Mouse (Mus musculus) MEL (cell line): ENCODE measurements around the gene Eif2b3. TPM values are rescaled to one million over a fixed set of nuclear protein-coding genes. Genes with fewer than 3 reads are reported as not detected.

Experiments used
- DNase-seq: peaks from one replicate; pipeline ENCODE4 v3.0.0; 2011; ENCODE audit warnings: low read depth, low spot score
- H3K27ac ChIP-seq: 2 replicates; pipeline ENCODE4 v1.5.1; 2012; ENCODE audit warnings: low read depth, mild to moderate bottlenecking, control low read depth, low read length, moderate library complexity; ENCODE audit not compliant: control insufficient read depth
- H3K27me3 ChIP-seq, 2 experiments: fragments of 150-350 bp in 1 of 2; sonication (generic) in 1 of 2; 2 replicates each; pipeline ENCODE4 v1.6.1; 2012; ENCODE audit warnings: low read length in 2 of 2, mild to moderate bottlenecking in 2 of 2, improper control_type of control experiment in 1 of 2, moderate library complexity in 1 of 2; ENCODE audit not compliant: insufficient read depth in 2 of 2, control insufficient read depth in 1 of 2
- H3K36me3 ChIP-seq, 2 experiments: 2 replicates each; pipeline ENCODE4 v1.6.1; 2012 to 2014; ENCODE audit warnings: low read length in 2 of 2, improper control_type of control experiment in 1 of 2, inconsistent platforms in 1 of 2, mild to moderate bottlenecking in 1 of 2; ENCODE audit not compliant: insufficient read depth in 2 of 2, control insufficient read depth in 1 of 2
- H3K4me1 ChIP-seq, 2 experiments: fragments of 150-350 bp in 1 of 2; sonication (generic) in 1 of 2; 2 replicates each; pipeline ENCODE4 v1.6.1; 2012; ENCODE audit warnings: low read length in 2 of 2, improper control_type of control experiment in 1 of 2, mild to moderate bottlenecking in 1 of 2; ENCODE audit not compliant: insufficient read depth in 2 of 2, control insufficient read depth in 1 of 2
- H3K4me3 ChIP-seq, 2 experiments: fragments of 150-350 bp in 1 of 2; sonication (generic) in 1 of 2; 2 replicates each; pipeline ENCODE4 v1.5.1; 2012; ENCODE audit warnings: low read depth in 2 of 2, low read length in 2 of 2, mild to moderate bottlenecking in 2 of 2, moderate library complexity in 2 of 2, control low read depth in 1 of 2, improper control_type of control experiment in 1 of 2; ENCODE audit not compliant: control insufficient read depth in 1 of 2, insufficient read depth in 1 of 2
- H3K79me2 ChIP-seq: 2 replicates; pipeline ENCODE4 v1.6.1; 2012; ENCODE audit warnings: mild to moderate bottlenecking, low read length, moderate library complexity; ENCODE audit not compliant: control insufficient read depth, poor library complexity, insufficient read depth
- H3K9ac ChIP-seq: 2 replicates; pipeline ENCODE4 v1.6.1; 2012; ENCODE audit warnings: low read depth, mild to moderate bottlenecking, control low read depth, low read length, moderate library complexity; ENCODE audit not compliant: control insufficient read depth, poor library complexity, severe bottlenecking
- H3K9me3 ChIP-seq: fragments of 150-350 bp; sonication (generic); replicated peaks from 2 replicates; pipeline ENCODE4 v1.6.1; 2012; ENCODE audit warnings: mild to moderate bottlenecking, low read length, improper control_type of control experiment, moderate library complexity; ENCODE audit not compliant: insufficient read depth
- BHLHE40 ChIP-seq: IDR thresholded peaks from 2 replicates; pipeline ENCODE4 v1.6.1; 2012; ENCODE audit warnings: low read depth, mild to moderate bottlenecking, inconsistent platforms, low read length, improper control_type of control experiment, borderline replicate concordance
- CHD1 ChIP-seq: IDR thresholded peaks from 2 replicates; pipeline ENCODE4 v1.6.1; 2012; ENCODE audit warnings: low read depth, mild to moderate bottlenecking, inconsistent platforms, low read length, improper control_type of control experiment
- CHD2 ChIP-seq: IDR thresholded peaks from 2 replicates; pipeline ENCODE4 v1.6.1; 2011; ENCODE audit warnings: low read length, improper control_type of control experiment
- CTCF ChIP-seq, 3 experiments: IDR thresholded peaks in 2 of 3; conservative IDR thresholded peaks in 1 of 3; 2 replicates each; pipeline ENCODE4 v1.5.1; 2011 to 2012; ENCODE audit warnings: low read length in 3 of 3, low read depth in 2 of 3, mild to moderate bottlenecking in 2 of 3, improper control_type of control experiment in 1 of 3, inconsistent platforms in 1 of 3, mixed read lengths in 1 of 3, moderate library complexity in 1 of 3; ENCODE audit not compliant: control insufficient read depth in 1 of 3, insufficient read depth in 1 of 3, poor library complexity in 1 of 3, severe bottlenecking in 1 of 3
- E2F4 ChIP-seq: IDR thresholded peaks from 2 replicates; pipeline ENCODE4 v1.6.1; 2011; ENCODE audit warnings: low read depth, low read length, improper control_type of control experiment, borderline replicate concordance
- ELF1 ChIP-seq: IDR thresholded peaks from 2 replicates; pipeline ENCODE4 v1.6.1; 2014; ENCODE audit warnings: low read depth, mild to moderate bottlenecking, inconsistent platforms, low read length, improper control_type of control experiment, moderate library complexity
- EP300 ChIP-seq, 2 experiments: IDR thresholded peaks; 2 replicates each; pipeline ENCODE4 v1.6.1; 2011; ENCODE audit warnings: improper control_type of control experiment in 2 of 2, low read length in 2 of 2, low read depth in 1 of 2, mild to moderate bottlenecking in 1 of 2
- ETS1 ChIP-seq: IDR thresholded peaks from 2 replicates; pipeline ENCODE4 v1.6.1; 2012; ENCODE audit warnings: low read depth, mild to moderate bottlenecking, inconsistent platforms, low read length, improper control_type of control experiment, moderate library complexity
- GABPA ChIP-seq: IDR thresholded peaks from 2 replicates; pipeline ENCODE4 v1.6.1; 2012; ENCODE audit warnings: low read depth, mild to moderate bottlenecking, inconsistent platforms, low read length, improper control_type of control experiment, moderate library complexity
- GATA1 ChIP-seq: IDR thresholded peaks from 2 replicates; pipeline ENCODE4 v1.6.1; 2011; ENCODE audit warnings: low read depth, low read length, improper control_type of control experiment
- JUND ChIP-seq: IDR thresholded peaks from 2 replicates; pipeline ENCODE4 v1.6.1; 2011; ENCODE audit warnings: low read depth, mild to moderate bottlenecking, improper control_type of control experiment, low read length
- MAFK ChIP-seq: IDR thresholded peaks from 2 replicates; pipeline ENCODE4 v1.6.1; 2011; ENCODE audit warnings: low read depth, mild to moderate bottlenecking, low read length, improper control_type of control experiment, borderline replicate concordance
- MAX ChIP-seq: IDR thresholded peaks from 2 replicates; pipeline ENCODE4 v1.6.1; 2011; ENCODE audit warnings: low read length, improper control_type of control experiment
- MAZ ChIP-seq: IDR thresholded peaks from 2 replicates; pipeline ENCODE4 v1.6.1; 2012; ENCODE audit warnings: low read depth, mild to moderate bottlenecking, inconsistent platforms, low read length, improper control_type of control experiment
- MYB ChIP-seq: IDR thresholded peaks from 2 replicates; pipeline ENCODE4 v1.6.1; 2011; ENCODE audit warnings: mild to moderate bottlenecking, low read depth, low read length, improper control_type of control experiment
- NELFE ChIP-seq: IDR thresholded peaks from 2 replicates; pipeline ENCODE4 v1.6.1; 2011; ENCODE audit warnings: low read depth, low read length, improper control_type of control experiment
- POLR2AphosphoS5 ChIP-seq: IDR thresholded peaks from 2 replicates; pipeline ENCODE4 v1.6.1; 2012; ENCODE audit warnings: low read depth, borderline replicate concordance, mild to moderate bottlenecking, inconsistent platforms, low read length, moderate library complexity, mixed read lengths
- RCOR1 ChIP-seq: IDR thresholded peaks from 2 replicates; pipeline ENCODE4 v1.6.1; 2012; ENCODE audit warnings: low read depth, mild to moderate bottlenecking, inconsistent platforms, low read length, improper control_type of control experiment
- TAL1 ChIP-seq: IDR thresholded peaks from 2 replicates; pipeline ENCODE4 v1.6.1; 2012; ENCODE audit warnings: mild to moderate bottlenecking, inconsistent platforms, low read length, moderate library complexity, mixed read lengths
- TBP ChIP-seq: IDR thresholded peaks from 2 replicates; pipeline ENCODE4 v1.8.0; 2011; ENCODE audit warnings: low read depth, low read length, improper control_type of control experiment
- UBTF ChIP-seq: IDR thresholded peaks from 2 replicates; pipeline ENCODE4 v1.6.1; 2012; ENCODE audit warnings: low read depth, mild to moderate bottlenecking, inconsistent platforms, low read length, improper control_type of control experiment, moderate library complexity, borderline replicate concordance; ENCODE audit not compliant: insufficient read depth
- USF2 ChIP-seq, 2 experiments: IDR thresholded peaks; 2 replicates each; pipeline ENCODE4 v1.6.1; 2011 to 2012; ENCODE audit warnings: improper control_type of control experiment in 2 of 2, low read length in 2 of 2, borderline replicate concordance in 1 of 2, inconsistent platforms in 1 of 2, low read depth in 1 of 2, mild to moderate bottlenecking in 1 of 2; ENCODE audit not compliant: insufficient read depth in 1 of 2
- ZC3H11A ChIP-seq: IDR thresholded peaks from 2 replicates; pipeline ENCODE4 v1.6.1; 2012; ENCODE audit warnings: low read depth, mild to moderate bottlenecking, inconsistent platforms, low read length, improper control_type of control experiment
- ZKSCAN1 ChIP-seq: IDR thresholded peaks from 2 replicates; pipeline ENCODE4 v1.6.1; 2012; ENCODE audit warnings: low read depth, mild to moderate bottlenecking, inconsistent platforms, low read length, improper control_type of control experiment, moderate library complexity
- ZMIZ1 ChIP-seq: IDR thresholded peaks from 2 replicates; pipeline ENCODE4 v1.6.1; 2012; ENCODE audit warnings: low read depth, mild to moderate bottlenecking, inconsistent platforms, low read length, improper control_type of control experiment, moderate library complexity
- ZNF384 ChIP-seq: IDR thresholded peaks from 2 replicates; pipeline ENCODE4 v1.6.1; 2012; ENCODE audit warnings: low read depth, mild to moderate bottlenecking, inconsistent platforms, low read length, improper control_type of control experiment
- polyA plus RNA-seq, 2 experiments: library from polyadenylated mRNA; stranded (reverse) in 1 of 2; unstranded in 1 of 2; fragments of >175 nt in 1 of 2; fragments of >200 nt in 1 of 2; gene quantifications; 2 replicates each; pipeline versions ENCODE4 v1.2.1 to v1.2.4; 2012; ENCODE audit warnings: low replicate concordance in 2 of 2, low read depth in 1 of 2; ENCODE audit not compliant: insufficient read length in 2 of 2, insufficient read depth in 1 of 2, missing spikeins in 1 of 2
- total RNA-seq: library from RNA; depleted of rRNA; stranded (reverse); fragments of 300-350 nt; gene quantifications from 2 replicates; pipeline ENCODE4 v1.2.3, GENCODE M21; 2012

Eif2b3 gene
- total and polyA plus RNA-seq, 3 experiments = 77.5 to 79.3 TPM; not detected in 1

- no peak for DNase-seq
- Histone ChIP-seq H3K27me3 (no peaks in the 10 kb centered on the region), H3K36me3 (peaks cover 2 to 11% of the 10 kb centered on the region in 2 experiments), H3K27ac (no peak overlapping the region), H3K9ac (no peak overlapping the region), H3K79me2 (no peaks in the 10 kb centered on the region), H3K4me3 (no peak overlapping the region), H3K9me3 (no peaks in the 10 kb centered on the region), H3K4me1 (no peaks in the 10 kb centered on the region)
- no peak for TF ChIP-seq ZNF384
- no peak for TF ChIP-seq TAL1
- no peak for TF ChIP-seq POLR2AphosphoS5
- no peak for TF ChIP-seq GATA1
- TF ChIP-seq E2F4 = no peak
- TF ChIP-seq NELFE = no peak
- no peak for TF ChIP-seq USF2 (IDR thresholded peaks at IDR 0.05; ENCODE audit: borderline replicate concordance in 1 of 2, insufficient read depth in 1 of 2, low read depth in 1 of 2, low read length in 2 of 2)
- no peak for TF ChIP-seq MYB
Observed at GRCm38 (mm10) chr4:117041283-117041721, 22.1 kb downstream of the Eif2b3 start.

GRCm38 (mm10) chr4:117048836-117049235 lies 29.6 kb downstream of the Eif2b3 start:
- H3K27ac ChIP-seq = no peak overlapping the region

GRCm38 (mm10) chr4:117049485-117049884 lies 30.3 kb downstream of the Eif2b3 start:
- DNase-seq = no peak
- Histone ChIP-seq H3K36me3 (peaks cover 2 to 18% of the 10 kb centered on the region in 2 experiments), H3K9me3 (no peaks in the 10 kb centered on the region), H3K27ac (no peak overlapping the region), H3K27me3 (no peaks in the 10 kb centered on the region), H3K4me1 (no peaks in the 10 kb centered on the region), H3K9ac (no peak overlapping the region), H3K79me2 (no peaks in the 10 kb centered on the region), H3K4me3 (no peak overlapping the region)
- TF ChIP-seq ELF1 = no peak
- no peak for TF ChIP-seq JUND
- no peak for TF ChIP-seq E2F4
- no peak for TF ChIP-seq MYB
- no peak for TF ChIP-seq ZC3H11A
- TF ChIP-seq UBTF = no peak
- no peak for TF ChIP-seq CTCF (IDR thresholded peaks at IDR 0.05 in 2 of 3, conservative IDR thresholded peaks at IDR 0.05 in 1 of 3; ENCODE audit: control insufficient read depth in 1 of 3, insufficient read depth in 1 of 3, low read depth in 2 of 3, low read length in 3 of 3, poor library complexity in 1 of 3, severe bottlenecking in 1 of 3)
- no peak for TF ChIP-seq ZKSCAN1
- no peak for TF ChIP-seq MAX
- no peak for TF ChIP-seq TBP
- no peak for TF ChIP-seq GATA1
- TF ChIP-seq ZMIZ1 = no peak
- TF ChIP-seq EP300 (IDR thresholded peaks at IDR 0.05; ENCODE audit: low read depth in 1 of 2, low read length in 2 of 2) = no peak
- no peak for TF ChIP-seq USF2 (IDR thresholded peaks at IDR 0.05; ENCODE audit: borderline replicate concordance in 1 of 2, insufficient read depth in 1 of 2, low read depth in 1 of 2, low read length in 2 of 2)
- TF ChIP-seq MAFK = no peak
- no peak for TF ChIP-seq GABPA

More at GRCm38 (mm10) chr4:117048836-117049235, 29.6 kb downstream of the Eif2b3 start:
- no peaks in the 10 kb centered on the region for H3K9me3 ChIP-seq
- H3K4me1 ChIP-seq = no peaks in the 10 kb centered on the region
- no peak overlapping the region for H3K4me3 ChIP-seq
- H3K9ac ChIP-seq = no peak overlapping the region
- H3K79me2 ChIP-seq = no peaks in the 10 kb centered on the region
- H3K27me3 ChIP-seq = no peaks in the 10 kb centered on the region
- no peak for DNase-seq
- no peak for TF ChIP-seq CHD2
- no peak for TF ChIP-seq ETS1
- no peak for TF ChIP-seq BHLHE40
- no peak for TF ChIP-seq USF2 (IDR thresholded peaks at IDR 0.05; ENCODE audit: borderline replicate concordance in 1 of 2, insufficient read depth in 1 of 2, low read depth in 1 of 2, low read length in 2 of 2)
- TF ChIP-seq MAX = no peak
- no peak for TF ChIP-seq ZMIZ1
- TF ChIP-seq RCOR1 = no peak
- TF ChIP-seq EP300 (IDR thresholded peaks at IDR 0.05; ENCODE audit: low read depth in 1 of 2, low read length in 2 of 2) = no peak
- TF ChIP-seq CHD1 = no peak
- no peak for TF ChIP-seq MYB
- no peak for TF ChIP-seq MAZ
- TF ChIP-seq NELFE = no peak
- TF ChIP-seq ELF1 = no peak
- TF ChIP-seq MAFK = no peak
- TF ChIP-seq UBTF = no peak
- no peak for TF ChIP-seq TBP
- peaks cover 2 to 18% of the 10 kb centered on the region in 2 experiments for H3K36me3 ChIP-seq
